Mouse (Mus musculus) hindbrain, embryonic 16.5 days (tissue): ENCODE results near the gene Rgs3. TPM values are rescaled to one million over a fixed set of nuclear protein-coding genes. Genes with fewer than 3 reads are reported as not detected.

Experiments
- ATAC-seq: fragments of 200-750 bp; cut with Nextera tagmentation; 2 replicates; pipeline ENCODE4 v1.8.0; 2017; ENCODE audit warnings: moderate TSS enrichment, moderate library complexity
- H3K27ac ChIP-seq: fragments of 300-500 bp; sonication (generic); 2 replicates; pipeline ENCODE4 v1.5.1; 2014; ENCODE audit warnings: low read depth, mild to moderate bottlenecking, control low read depth, low read length, moderate library complexity
- H3K27me3 ChIP-seq: fragments of 300-500 bp; sonication (generic); replicated peaks from 2 replicates; pipeline ENCODE4 v1.6.1; 2014; ENCODE audit warnings: low read length; ENCODE audit not compliant: control insufficient read depth, insufficient read depth
- H3K36me3 ChIP-seq: fragments of 300-500 bp; sonication (generic); 2 replicates; pipeline ENCODE4 v1.6.1; 2014; ENCODE audit warnings: mild to moderate bottlenecking, low read length, moderate library complexity, mixed read lengths; ENCODE audit not compliant: control insufficient read depth, insufficient read depth
- H3K4me1 ChIP-seq: fragments of 300-500 bp; sonication (generic); 2 replicates; pipeline ENCODE4 v1.6.1; 2014; ENCODE audit warnings: low read depth, low read length; ENCODE audit not compliant: control insufficient read depth, insufficient read depth
- H3K4me2 ChIP-seq: fragments of 300-500 bp; sonication (generic); 2 replicates; pipeline ENCODE4 v1.6.1; 2014; ENCODE audit warnings: mild to moderate bottlenecking, low read length, control low read depth, moderate library complexity
- H3K4me3 ChIP-seq: fragments of 300-500 bp; sonication (generic); 2 replicates; pipeline ENCODE4 v1.5.1; 2014; ENCODE audit warnings: mild to moderate bottlenecking, low read length, control low read depth, moderate library complexity
- H3K9ac ChIP-seq: fragments of 300-500 bp; sonication (generic); 2 replicates; pipeline ENCODE4 v1.6.1; 2014; ENCODE audit warnings: low read depth, mild to moderate bottlenecking, control low read depth, low read length, moderate library complexity
- H3K9me3 ChIP-seq: fragments of 300-500 bp; sonication (generic); 2 replicates; pipeline ENCODE4 v1.6.1; 2014; ENCODE audit warnings: mild to moderate bottlenecking, low read length, moderate library complexity; ENCODE audit not compliant: control insufficient read depth
- WGBS: fragments of 180-500 bp; shearing (Covaris S2); extraction: QIAGEN DNeasy Blood & Tissue Kit; methylation state at CpG from one replicate; pipeline ENCODE4 v1.1.7; 2014; 5-methylcytosine and 5-hydroxymethylcytosine counted together
- polyA plus RNA-seq: library from polyadenylated mRNA; unstranded; fragments of >200 nt; fragmentation: Nextera tagmentation; extraction: Ambion mirVana; gene quantifications from 2 replicates; pipeline ENCODE4 v1.2.1, GENCODE M21; 2015

The Rgs3 gene
- polyA plus RNA-seq, 1 experiment from 2014 or later, result 58.1 TPM

- WGBS, result 65% methylated on average over 5 of the region's 5 CpGs
- no peak overlapping the region for H3K27ac ChIP-seq
Measured at GRCm38 (mm10) chr4:62741055-62741453, 181.4 kb downstream of the Rgs3 start.

GRCm38 (mm10) chr4:62741601-62742000 lies 182.0 kb downstream of the Rgs3 start:
- H3K27ac ChIP-seq, result no peak overlapping the region
- H3K9ac ChIP-seq, result no peak overlapping the region
- WGBS, result 22% methylated on average over 3 of the region's 3 CpGs
- ATAC-seq, result no peak
- H3K9me3 ChIP-seq, result no peaks in the 10 kb centered on the region; the same call in 1 of the 2 replicates
- H3K4me2 ChIP-seq, result no peak overlapping the region
- no peaks in the 10 kb centered on the region for H3K27me3 ChIP-seq
- H3K36me3 ChIP-seq, result no peaks in the 10 kb centered on the region
- H3K4me1 ChIP-seq, result no peaks in the 10 kb centered on the region; the same call in 1 of the 2 replicates
- no peak overlapping the region for H3K4me3 ChIP-seq

More at GRCm38 (mm10) chr4:62741055-62741453, 181.4 kb downstream of the Rgs3 start:
- Histone ChIP-seq H3K36me3 (no peaks in the 10 kb centered on the region), H3K27me3 (no peaks in the 10 kb centered on the region), H3K9ac (no peak overlapping the region), H3K4me2 (no peak overlapping the region), H3K4me1 (peaks cover 3% of the 10 kb centered on the region), H3K4me3 (no peak overlapping the region), H3K9me3 (no peaks in the 10 kb centered on the region; the same call in 1 of the 2 replicates)
- ATAC-seq, result no peak

GRCm38 (mm10) chr4:62742885-62743760 lies 183.5 kb downstream of the Rgs3 start:
- Histone ChIP-seq H3K9ac (no peak overlapping the region), H3K4me2 (no peak overlapping the region), H3K27me3 (no peaks in the 10 kb centered on the region), H3K4me1 (no peaks in the 10 kb centered on the region; the same call in 1 of the 2 replicates), H3K9me3 (no peaks in the 10 kb centered on the region; the same call in 1 of the 2 replicates), H3K36me3 (no peaks in the 10 kb centered on the region), H3K4me3 (no peak overlapping the region), H3K27ac (no peak overlapping the region)
- WGBS, result 59% methylated on average over 14 of the region's 14 CpGs
- no peak for ATAC-seq

GRCm38 (mm10) chr4:62744534-62744956 lies 184.9 kb downstream of the Rgs3 start:
- Histone ChIP-seq H3K9me3 (no peaks in the 10 kb centered on the region; the same call in 1 of the 2 replicates), H3K9ac (no peak overlapping the region)
- WGBS, result 47% methylated on average over 10 of the region's 10 CpGs

DNA sequence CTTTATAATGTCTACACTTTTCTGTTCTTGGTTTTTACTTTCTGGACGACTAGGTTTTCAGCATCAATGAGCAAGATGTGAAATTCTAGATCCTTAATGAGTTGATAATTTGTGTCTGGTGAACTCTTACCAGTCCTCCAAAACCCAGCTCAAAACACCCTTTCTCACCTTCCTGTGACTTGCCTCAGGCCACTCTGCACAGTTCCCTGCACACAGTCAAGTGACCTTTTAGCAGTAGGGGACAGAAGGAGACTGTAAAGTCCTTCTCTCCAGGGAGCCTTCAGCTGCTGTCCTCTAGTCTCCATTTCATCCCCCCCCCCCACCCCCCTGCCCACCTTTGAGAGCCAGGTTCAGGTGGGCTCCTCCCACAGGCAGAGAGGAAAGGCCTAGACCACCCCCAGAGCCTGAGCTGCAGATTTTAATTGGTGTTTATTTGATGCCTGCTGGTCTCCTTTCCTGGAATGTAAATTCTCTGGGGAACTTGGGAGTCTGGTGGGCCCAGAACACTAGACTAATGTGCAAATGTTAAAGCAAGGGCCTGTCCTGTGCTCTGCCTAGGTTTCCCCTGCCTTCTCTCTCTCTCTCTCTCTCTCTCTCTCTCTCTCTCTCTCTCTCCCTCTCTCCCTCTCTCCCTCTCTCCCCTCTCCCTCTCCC lies 185.5 kb downstream of the Rgs3 start:
- no peak for ATAC-seq
- H3K27ac ChIP-seq, result no peak overlapping the region
- WGBS, result 54% methylated on average over 1 of the region's 1 CpGs
- no peaks in the 10 kb centered on the region for H3K36me3 ChIP-seq
- H3K9ac ChIP-seq, result no peak overlapping the region
- no peaks in the 10 kb centered on the region for H3K27me3 ChIP-seq
- H3K4me2 ChIP-seq, result no peak overlapping the region
- H3K4me3 ChIP-seq, result no peak overlapping the region
- H3K9me3 ChIP-seq, result no peaks in the 10 kb centered on the region
- no peaks in the 10 kb centered on the region; the same call in 1 of the 2 replicates for H3K4me1 ChIP-seq

More at GRCm38 (mm10) chr4:62744534-62744956, 184.9 kb downstream of the Rgs3 start:
- H3K4me1 ChIP-seq, result no peaks in the 10 kb centered on the region; the same call in 1 of the 2 replicates
- ATAC-seq, result no peak
- H3K36me3 ChIP-seq, result no peaks in the 10 kb centered on the region
- no peak overlapping the region for H3K4me3 ChIP-seq
- no peak overlapping the region for H3K27ac ChIP-seq
- H3K4me2 ChIP-seq, result no peak overlapping the region
- no peaks in the 10 kb centered on the region for H3K27me3 ChIP-seq

Other genes starting within 250 kb of the Rgs3 start
- 22.9 and 24.6 TPM in 2 replicates for gene Fkbp15, start 199.3 kb upstream of the Rgs3 start, polyA plus RNA-seq
- 50.0 and 51.1 TPM in 2 replicates for gene Slc31a1, start 199.1 kb upstream of the Rgs3 start, polyA plus RNA-seq
- 71.0 and 72.2 TPM in 2 replicates for gene Cdc26, start 151.2 kb upstream of the Rgs3 start, polyA plus RNA-seq
- 12.4 and 15.8 TPM in 2 replicates for gene Prpf4, start 151.1 kb upstream of the Rgs3 start, polyA plus RNA-seq
- 0.29 TPM in 1 of 2 replicates, not detected in the other for gene Rnf183, start 124.6 kb upstream of the Rgs3 start, polyA plus RNA-seq
- 14.4 and 16.0 TPM in 2 replicates for gene Wdr31, start 89.0 kb upstream of the Rgs3 start, polyA plus RNA-seq
- 0.63 and 0.80 TPM in 2 replicates for gene Bspry, start 79.8 kb upstream of the Rgs3 start, polyA plus RNA-seq
- gene Hdhd3, start 56.4 kb upstream of the Rgs3 start, polyA plus RNA-seq, result 11.2 and 11.5 TPM in 2 replicates
- 72.2 and 75.6 TPM in 2 replicates for gene Alad, start 39.9 kb upstream of the Rgs3 start, polyA plus RNA-seq
- 61.8 and 62.3 TPM in 2 replicates for gene Pole3, start 34.8 kb upstream of the Rgs3 start, polyA plus RNA-seq
- 0.53 and 0.71 TPM in 2 replicates for gene 4933430I17Rik, start 34.5 kb upstream of the Rgs3 start, polyA plus RNA-seq